In genomic region chr6:113048371-113048770, GRCm38 (mm10) we compare ENCODE assay signal across 30 mouse cellular contexts. TPM values are rescaled to one million over a fixed set of nuclear protein-coding genes. Genes with fewer than 3 reads are reported as not detected.
DNase-seq lines count a peak whose midpoint lies in the region; ATAC-seq and TF ChIP-seq lines count a peak whose summit lies in the region.
"Had no signal": no experiment of that assay in that cellular context is flagged by ENCODE, and none has a peak within 500 bp of the region (broad histone marks: within the 10 kb centered on the region; RNA-seq: fewer than 3 reads in every experiment).

No protein-coding gene starts in this region.

- H3K4me2 ChIP-seq in hindbrain, embryonic 13.5 days: 0 out of 2 replicates have a peak overlapping the region, but pooled peaks have one; percentile 15
- H3K4me2 ChIP-seq in hindbrain, embryonic 14.5 days (replicated peaks): no peak overlapping the region
- peak overlapping the region; percentile 92 for H3K4me2 ChIP-seq in liver, embryonic 15.5 days
- H3K4me2 ChIP-seq: embryonic facial prominence, embryonic 15.5 days; forebrain, embryonic 15.5 days; heart, embryonic 11.5 days; hindbrain, embryonic 12.5 days; limb, embryonic 13.5 days; midbrain, embryonic 12.5 days; neural tube, embryonic 13.5 days had no signal

- H3K4me1 ChIP-seq in hindbrain, embryonic 13.5 days (replicated peaks): peaks cover 26% of the 10 kb centered on the region
- peaks cover 24% of the 10 kb centered on the region for H3K4me1 ChIP-seq in hindbrain, embryonic 14.5 days (replicated peaks; ENCODE audit: control insufficient read depth, insufficient read depth, low read length)
- peaks cover 11% of the 10 kb centered on the region; the same call in 1 of the 2 replicates for H3K4me1 ChIP-seq in spleen, adult 2 months (ENCODE audit: control insufficient read depth, insufficient read depth, insufficient read length)
- peaks cover 44% of the 10 kb centered on the region for H3K4me1 ChIP-seq in liver, embryonic 15.5 days (replicated peaks)

- no peak for DNase-seq in hindbrain, embryonic 14.5 days (ENCODE audit: low spot score)
- no peak for DNase-seq in spleen, adult 2 months (ENCODE audit: low read depth in 1 of 2, low spot score in 2 of 2)
- no peak for DNase-seq in spleen, postnatal 14 days (ENCODE audit: low spot score in 2 of 2)
- DNase-seq in adipocyte (ENCODE audit: low spot score): no peak
- DNase-seq in gastrocnemius, postnatal 10 days: no peak
- DNase-seq: adrenal gland, adult 8-10 months; cerebellum, adult 2 months; cerebellum, postnatal 25 days; gastrocnemius, postnatal 36 days; heart, adult 18-20 months; heart, postnatal 36 days; kidney, adult 2 months; kidney, postnatal 36 days; lung, adult 2 months; lung, postnatal 10 days; thymus, adult 18-20 months; thymus, postnatal 25 days had no signal

- no peak overlapping the region for H3K4me3 ChIP-seq in hindbrain, embryonic 13.5 days
- H3K4me3 ChIP-seq in hindbrain, embryonic 14.5 days (replicated peaks; ENCODE audit: low read length): no peak overlapping the region
- no peak overlapping the region for H3K4me3 ChIP-seq in spleen, adult 2 months (ENCODE audit: extremely low read depth, insufficient read depth, insufficient read length)
- peak overlapping the region; percentile 21 for H3K4me3 ChIP-seq in liver, embryonic 15.5 days (replicated peaks)
- H3K4me3 ChIP-seq: embryonic facial prominence, embryonic 15.5 days; forebrain, embryonic 15.5 days; hindbrain, embryonic 12.5 days; limb, embryonic 13.5 days; midbrain, embryonic 12.5 days; neural tube, embryonic 13.5 days had no signal

- peaks cover 39% of the 10 kb centered on the region for H3K36me3 ChIP-seq in hindbrain, embryonic 13.5 days
- peaks cover 45% of the 10 kb centered on the region for H3K36me3 ChIP-seq in hindbrain, embryonic 14.5 days (replicated peaks; ENCODE audit: control insufficient read depth, insufficient read depth)
- peaks cover 13% of the 10 kb centered on the region for H3K36me3 ChIP-seq in spleen, adult 2 months (ENCODE audit: control insufficient read depth, insufficient read depth, low read length)
- H3K36me3 ChIP-seq in liver, embryonic 15.5 days (replicated peaks): peaks cover 37% of the 10 kb centered on the region

- TF ChIP-seq POLR2A in spleen, adult 2 months (IDR thresholded peaks at IDR 0.05; ENCODE audit: low read depth, low read length): no peak

- no peak for ATAC-seq in hindbrain, embryonic 13.5 days (ENCODE audit: low FRiP score)
- no peak for ATAC-seq in hindbrain, embryonic 14.5 days (ENCODE audit: low FRiP score)
- no peak for ATAC-seq in liver, embryonic 15.5 days (ENCODE audit: insufficient read depth)
- ATAC-seq: activated CD4-positive, CD25-positive, alpha-beta regulatory T cell, adult 4 months; forebrain, embryonic 15.5 days had no signal

- no peaks in the 10 kb centered on the region for H3K9me3 ChIP-seq in hindbrain, embryonic 13.5 days
- no peaks in the 10 kb centered on the region for H3K9me3 ChIP-seq in hindbrain, embryonic 14.5 days (ENCODE audit: control insufficient read depth, low read length)
- H3K9me3 ChIP-seq in liver, embryonic 15.5 days (replicated peaks): no peaks in the 10 kb centered on the region
- H3K9me3 ChIP-seq: embryonic facial prominence, embryonic 10.5 days; embryonic facial prominence, embryonic 15.5 days; forebrain, embryonic 10.5 days; forebrain, embryonic 15.5 days; hindbrain, embryonic 12.5 days; limb, embryonic 13.5 days; midbrain, embryonic 12.5 days; neural tube, embryonic 13.5 days had no signal

- H3K27me3 ChIP-seq in hindbrain, embryonic 13.5 days: no peaks in the 10 kb centered on the region
- H3K27me3 ChIP-seq in hindbrain, embryonic 14.5 days (ENCODE audit: control insufficient read depth, insufficient read depth, low read length): no peaks in the 10 kb centered on the region
- H3K27me3 ChIP-seq in spleen, adult 2 months (ENCODE audit: control insufficient read depth, insufficient read depth, low read length): no peaks in the 10 kb centered on the region
- H3K27me3 ChIP-seq in liver, embryonic 15.5 days: no peaks in the 10 kb centered on the region
- H3K27me3 ChIP-seq: embryonic facial prominence, embryonic 15.5 days; forebrain, embryonic 15.5 days; hindbrain, embryonic 12.5 days; limb, embryonic 13.5 days; midbrain, embryonic 12.5 days; neural tube, embryonic 13.5 days had no signal

- WGBS in hindbrain, embryonic 13.5 days: 97% methylated on average over 2 of the region's 2 CpGs
- 100% methylated on average over 2 of the region's 2 CpGs for WGBS in hindbrain, embryonic 14.5 days
- 86% methylated on average over 2 of the region's 2 CpGs for WGBS in spleen, adult 2 months
- 34% methylated on average over 2 of the region's 2 CpGs for WGBS in liver, embryonic 15.5 days (ENCODE audit: insufficient replicate concordance)

- no peak for TF ChIP-seq CTCF in spleen, adult 2 months (IDR thresholded peaks at IDR 0.05; ENCODE audit: extremely low read depth, insufficient read depth, insufficient read length, insufficient replicate concordance)

- H3K9ac ChIP-seq in hindbrain, embryonic 13.5 days: no peak overlapping the region
- H3K9ac ChIP-seq in hindbrain, embryonic 14.5 days: no peak overlapping the region
- peak overlapping the region; percentile 35; the same call in 1 of the 2 replicates for H3K9ac ChIP-seq in liver, embryonic 15.5 days
- H3K9ac ChIP-seq: embryonic facial prominence, embryonic 15.5 days; forebrain, embryonic 15.5 days; hindbrain, embryonic 12.5 days; limb, embryonic 13.5 days; midbrain, embryonic 12.5 days; neural tube, embryonic 13.5 days had no signal

- H3K27ac ChIP-seq in hindbrain, embryonic 13.5 days: no peak overlapping the region
- no peak overlapping the region for H3K27ac ChIP-seq in hindbrain, embryonic 14.5 days
- peak overlapping the region; percentile 29; the same call in 1 of the 2 replicates for H3K27ac ChIP-seq in spleen, adult 2 months (ENCODE audit: insufficient read depth, low read length)
- H3K27ac ChIP-seq in liver, embryonic 15.5 days (replicated peaks): 0 out of 2 replicates have a peak overlapping the region, but pooled peaks have one; percentile 4
- H3K27ac ChIP-seq: embryonic facial prominence, embryonic 10.5 days; embryonic facial prominence, embryonic 15.5 days; forebrain, embryonic 10.5 days; forebrain, embryonic 15.5 days; hindbrain, embryonic 12.5 days; limb, embryonic 13.5 days; midbrain, embryonic 12.5 days; neural tube, embryonic 13.5 days; stomach, postnatal 0 days had no signal

RNA-seq across cellular contexts. Expression of gene Thumpd3, which starts 2.3 kb away (rescaled TPM):
- polyA plus RNA-seq in hindbrain, embryonic 13.5 days (2015; fragmentation: Nextera tagmentation; extraction: Ambion mirVana): 56.4 and 58.8 TPM in 2 replicates
- 45.5 and 49.1 TPM in 2 replicates for polyA plus RNA-seq in hindbrain, embryonic 14.5 days (2014; fragmentation: Nextera tagmentation; extraction: Ambion mirVana)
- polyA plus RNA-seq in spleen, adult 2 months (2012; rRNA removed): 4.8 and 5.8 TPM in 2 replicates
- polyA plus RNA-seq in liver, embryonic 15.5 days (2015; fragmentation: Nextera tagmentation; extraction: Ambion mirVana): 31.7 and 32.1 TPM in 2 replicates
- total RNA-seq in gastrocnemius, postnatal 10 days (2021): 10 to 100 TPM; 16.9 to 17.0 TPM

RNA-seq across cellular contexts. Expression of gene Setd5, which starts 28.8 kb away (rescaled TPM):
- polyA plus RNA-seq in hindbrain, embryonic 13.5 days (2015; fragmentation: Nextera tagmentation; extraction: Ambion mirVana): 51.2 and 54.7 TPM in 2 replicates
- 53.3 and 58.7 TPM in 2 replicates for polyA plus RNA-seq in hindbrain, embryonic 14.5 days (2014; fragmentation: Nextera tagmentation; extraction: Ambion mirVana)
- 22.4 and 22.5 TPM in 2 replicates for polyA plus RNA-seq in spleen, adult 2 months (2012; rRNA removed)
- polyA plus RNA-seq in liver, embryonic 15.5 days (2015; fragmentation: Nextera tagmentation; extraction: Ambion mirVana): 17.1 and 18.1 TPM in 2 replicates
- 10 to 100 TPM; 54.8 to 82.3 TPM for total RNA-seq in gastrocnemius, postnatal 10 days (2021)

Comparison
In these comparisons a context has a peak if more than half of its experiments do, and no peak if none do; other contexts are left out.
1. H3K27ac ChIP-seq: peak in spleen, adult 2 months (single experiment) and liver, embryonic 15.5 days (single experiment); none in hindbrain, embryonic 13.5 days (single experiment) and hindbrain, embryonic 14.5 days (single experiment).